Mouse (Mus musculus) kidney, postnatal 0 days (tissue): ENCODE data around the gene Helz2. TPM values are rescaled to one million over a fixed set of nuclear protein-coding genes. Genes with fewer than 3 reads are reported as not detected.

ENCODE experiments used
- ATAC-seq: fragments of 200-750 bp; cut with Nextera tagmentation; replicated peaks from 2 replicates; pipeline ENCODE4 v1.8.0; 2017; ENCODE audit warnings: low read depth, moderate number of reproducible peaks, moderate TSS enrichment, moderate library complexity; ENCODE audit not compliant: low FRiP score
- DNase-seq: peaks from one replicate; pipeline ENCODE4 v3.0.0-alpha.2; 2016; ENCODE audit warnings: low spot score
- H3K27ac ChIP-seq: fragments of 300-500 bp; sonication (generic); 2 replicates; pipeline ENCODE4 v1.5.1; 2014; ENCODE audit warnings: mild to moderate bottlenecking
- H3K27me3 ChIP-seq: fragments of 300-500 bp; sonication (generic); 2 replicates; pipeline ENCODE4 v1.6.1; 2014; ENCODE audit warnings: low read length, mixed read lengths; ENCODE audit not compliant: insufficient read depth
- H3K36me3 ChIP-seq: fragments of 300-500 bp; sonication (generic); 2 replicates; pipeline ENCODE4 v1.6.1; 2014; ENCODE audit warnings: low read length, mixed read lengths; ENCODE audit not compliant: insufficient read depth
- H3K4me1 ChIP-seq: fragments of 300-500 bp; sonication (generic); replicated peaks from 2 replicates; pipeline ENCODE4 v1.6.1; 2014; ENCODE audit warnings: antibody characterized with exemption, low read length, mixed read lengths; ENCODE audit not compliant: insufficient read depth
- H3K4me2 ChIP-seq: fragments of 300-500 bp; sonication (generic); 2 replicates; pipeline ENCODE4 v1.6.1; 2014; ENCODE audit warnings: mild to moderate bottlenecking, low read length, moderate library complexity, mixed read lengths
- H3K4me3 ChIP-seq: fragments of 300-500 bp; sonication (generic); replicated peaks from 2 replicates; pipeline ENCODE4 v1.5.1; 2014; ENCODE audit warnings: low read depth, low read length
- H3K9ac ChIP-seq: fragments of 300-500 bp; sonication (generic); 2 replicates; pipeline ENCODE4 v1.6.1; 2014; ENCODE audit warnings: low read depth, low read length
- H3K9me3 ChIP-seq: fragments of 300-500 bp; sonication (generic); replicated peaks from 2 replicates; pipeline ENCODE4 v1.6.1; 2016; ENCODE audit warnings: low read length, inconsistent platforms, mixed read lengths
- CTCF ChIP-seq: IDR thresholded peaks from 2 replicates; pipeline ENCODE4 v1.5.1; 2016; ENCODE audit warnings: antibody characterized with exemption, low read depth, mild to moderate bottlenecking, moderate library complexity
- WGBS: fragments of 180-500 bp; shearing (Covaris S2); extraction: QIAGEN DNeasy Blood & Tissue Kit; methylation state at CpG from one replicate; pipeline ENCODE4 v1.1.7; 2014; 5-methylcytosine and 5-hydroxymethylcytosine counted together
- polyA plus RNA-seq: library from polyadenylated mRNA; unstranded; fragments of >200 nt; fragmentation: Nextera tagmentation; extraction: Ambion mirVana; gene quantifications from 2 replicates; pipeline ENCODE4 v1.2.1, GENCODE M21; 2015

Helz2 gene
- polyA plus RNA-seq, 1 experiment from 2014 or later: 1.5 TPM

GRCm38 (mm10) chr2:181187121-181188000, 54.5 kb downstream of the Helz2 start, which contains the start of gene Ppdpf:
Ppdpf (plus strand) TSS chr2:181187247.
- WGBS: under 1% methylated on average over 63 of the region's 64 CpGs
- ATAC-seq: peak; percentile 92

GRCm38 (mm10) chr2:181186635-181187034, 55.2 kb downstream of the Helz2 start:
- peak overlapping the region; percentile 68 for H3K4me3 ChIP-seq
- H3K27ac ChIP-seq: peak overlapping the region; percentile 97
- DNase-seq (peak; percentile 95), ATAC-seq (peak; percentile 66)
- under 1% methylated on average over 14 of the region's 14 CpGs for WGBS
- peak; percentile 97 for TF ChIP-seq CTCF
- no peaks in the 10 kb centered on the region for H3K27me3 ChIP-seq
- H3K9ac ChIP-seq: peak overlapping the region; percentile 85; the same call in 1 of the 2 replicates
- H3K36me3 ChIP-seq: 0 out of 2 replicates have a peak, but pooled peaks cover 4% of the 10 kb centered on the region
- H3K9me3 ChIP-seq: no peaks in the 10 kb centered on the region
- peak overlapping the region; percentile 72 for H3K4me2 ChIP-seq
- H3K4me1 ChIP-seq: peaks cover 6% of the 10 kb centered on the region; the same call in 1 of the 2 replicates

More at GRCm38 (mm10) chr2:181187121-181188000, 54.5 kb downstream of the Helz2 start, which contains the start of gene Ppdpf:
- Histone ChIP-seq H3K4me1 (peaks cover 6% of the 10 kb centered on the region; the same call in 1 of the 2 replicates), H3K9me3 (no peaks in the 10 kb centered on the region), H3K4me3 (peak within 1 kb of the TSS; percentile 68), H3K27me3 (no peaks in the 10 kb centered on the region), H3K4me2 (peak within 1 kb of the TSS; percentile 72), H3K9ac (peak within 1 kb of the TSS; percentile 85), H3K27ac (peak within 1 kb of the TSS; percentile 97), H3K36me3 (0 out of 2 replicates have a peak, but pooled peaks cover 4% of the 10 kb centered on the region)
- peak; percentile 95 for DNase-seq
- peak; percentile 37; the same call in 1 of the 2 replicates for TF ChIP-seq CTCF

- Histone ChIP-seq H3K27me3 (no peaks in the 10 kb centered on the region), H3K9ac (no peak overlapping the region), H3K4me1 (no peaks in the 10 kb centered on the region), H3K4me3 (no peak overlapping the region), H3K9me3 (no peaks in the 10 kb centered on the region), H3K4me2 (no peak overlapping the region), H3K27ac (no peak overlapping the region), H3K36me3 (no peaks in the 10 kb centered on the region)
- 62% methylated on average over 6 of the region's 6 CpGs for WGBS
- ATAC-seq: no peak
- no peak for TF ChIP-seq CTCF
- DNase-seq: no peak
These were observed 60.9 kb downstream of the Helz2 start for GRCm38 (mm10) chr2:181180898-181181297.

GRCm38 (mm10) chr2:181178471-181178870, 63.4 kb downstream of the Helz2 start:
- Histone ChIP-seq H3K27me3 (no peaks in the 10 kb centered on the region), H3K36me3 (no peaks in the 10 kb centered on the region), H3K4me3 (no peak overlapping the region), H3K9me3 (no peaks in the 10 kb centered on the region), H3K9ac (no peak overlapping the region), H3K4me1 (no peaks in the 10 kb centered on the region), H3K27ac (no peak overlapping the region), H3K4me2 (no peak overlapping the region)
- no peak for ATAC-seq
- DNase-seq: no peak
- no peak for TF ChIP-seq CTCF
- 84% methylated on average over 5 of the region's 5 CpGs for WGBS

- TF ChIP-seq CTCF: no peak
- DNase-seq (no peak), ATAC-seq (no peak)
- Histone ChIP-seq H3K4me3 (no peak overlapping the region), H3K9me3 (no peaks in the 10 kb centered on the region), H3K36me3 (no peaks in the 10 kb centered on the region), H3K4me1 (no peaks in the 10 kb centered on the region), H3K9ac (no peak overlapping the region), H3K4me2 (no peak overlapping the region), H3K27ac (no peak overlapping the region), H3K27me3 (no peaks in the 10 kb centered on the region)
- 81% methylated on average over 3 of the region's 3 CpGs for WGBS
These were observed 63.8 kb downstream of the Helz2 start for GRCm38 (mm10) chr2:181178015-181178414.

Other genes starting within 250 kb of the Helz2 start
- 2.6 and 3.5 TPM in 2 replicates for gene Chrna4, start 198.5 kb downstream of the Helz2 start, polyA plus RNA-seq
- gene Kcnq2, start 106.7 kb downstream of the Helz2 start, polyA plus RNA-seq: 0.17 TPM in 1 of 2 replicates, not detected in the other
- 0.05 TPM in 1 of 2 replicates, not detected in the other for gene Eef1a2, start 85.0 kb downstream of the Helz2 start, polyA plus RNA-seq
- 262 and 278 TPM in 2 replicates for gene Ppdpf, start 54.8 kb downstream of the Helz2 start, polyA plus RNA-seq
- not detected in 2 replicates for gene Ptk6, start 39.2 kb downstream of the Helz2 start, polyA plus RNA-seq
- gene Srms, start 28.8 kb downstream of the Helz2 start, polyA plus RNA-seq: 0.14 and 0.26 TPM in 2 replicates
- gene Fndc11, start 22.0 kb downstream of the Helz2 start, polyA plus RNA-seq: 0.27 and 0.55 TPM in 2 replicates
- gene Gmeb2, start 46.0 kb upstream of the Helz2 start, polyA plus RNA-seq: 8.1 and 9.8 TPM in 2 replicates
- 0.24 and 0.66 TPM in 2 replicates for gene Stmn3, start 72.5 kb upstream of the Helz2 start, polyA plus RNA-seq
- gene Rtel1, start 77.7 kb upstream of the Helz2 start, polyA plus RNA-seq: 16.8 and 24.2 TPM in 2 replicates
- gene Zgpat, start 122.9 kb upstream of the Helz2 start, polyA plus RNA-seq: 32.2 and 33.1 TPM in 2 replicates
- gene Arfrp1, start 123.4 kb upstream of the Helz2 start, polyA plus RNA-seq: 47.5 and 48.7 TPM in 2 replicates
- 14.7 TPM in 2 replicates for gene Lime1, start 138.1 kb upstream of the Helz2 start, polyA plus RNA-seq
- 15.6 and 17.8 TPM in 2 replicates for gene Zbtb46, start 217.4 kb upstream of the Helz2 start, polyA plus RNA-seq